Mouse (Mus musculus) kidney, adult 8-10 months (tissue): ENCODE measurements around the gene Znhit6.

Experiments
- DNase-seq, 2 experiments: peaks; one replicate each; pipeline ENCODE4 v3.0.0; 2022

Gene Znhit6

GRCm38 (mm10) chr3:145646009-145646408 is 70.0 kb downstream of the Znhit6 start:
- no peak for DNase-seq

GRCm38 (mm10) chr3:145646666-145647065 is 70.7 kb downstream of the Znhit6 start:
- DNase-seq, result no peak

GRCm38 (mm10) chr3:145647416-145647815 is 71.4 kb downstream of the Znhit6 start:
- no peak for DNase-seq

- DNase-seq, result no peak
These were observed 72.3 kb downstream of the Znhit6 start for GRCm38 (mm10) chr3:145648097-145648931.

GRCm38 (mm10) chr3:145648991-145649851 is 73.2 kb downstream of the Znhit6 start:
- DNase-seq, result peak; percentile 65 to 77

- peak; percentile 92 to 94 for DNase-seq
These were observed 73.8 kb downstream of the Znhit6 start, which contains the start of gene Ccn1 for GRCm38 (mm10) chr3:145649852-145650202. Gene Ccn1, minus strand, starts transcription at chr3:145649981.

GRCm38 (mm10) chr3:145650298-145651011 is 74.5 kb downstream of the Znhit6 start:
- DNase-seq, result peak; percentile 72 to 73

GRCm38 (mm10) chr3:145651029-145651977 is 75.3 kb downstream of the Znhit6 start:
- no peak for DNase-seq

- DNase-seq, result no peak
These were observed 75.9 kb downstream of the Znhit6 start for GRCm38 (mm10) chr3:145651978-145652321.

- no peak for DNase-seq
These were observed 76.5 kb downstream of the Znhit6 start for GRCm38 (mm10) chr3:145652322-145653131.

GRCm38 (mm10) chr3:145653191-145653940 is 77.4 kb downstream of the Znhit6 start:
- peak; percentile 57 to 67 for DNase-seq

- no peak for DNase-seq
These were observed 78.0 kb downstream of the Znhit6 start for GRCm38 (mm10) chr3:145654028-145654427.
